Mouse (Mus musculus): ENCODE data around the gene Gm10670.
"Not testable (repeated sequence)": the region's sequence is repeated elsewhere in the genome, so short reads cannot be mapped to it uniquely, and the experiment has no call there.

The Gm10670 gene

DNA sequence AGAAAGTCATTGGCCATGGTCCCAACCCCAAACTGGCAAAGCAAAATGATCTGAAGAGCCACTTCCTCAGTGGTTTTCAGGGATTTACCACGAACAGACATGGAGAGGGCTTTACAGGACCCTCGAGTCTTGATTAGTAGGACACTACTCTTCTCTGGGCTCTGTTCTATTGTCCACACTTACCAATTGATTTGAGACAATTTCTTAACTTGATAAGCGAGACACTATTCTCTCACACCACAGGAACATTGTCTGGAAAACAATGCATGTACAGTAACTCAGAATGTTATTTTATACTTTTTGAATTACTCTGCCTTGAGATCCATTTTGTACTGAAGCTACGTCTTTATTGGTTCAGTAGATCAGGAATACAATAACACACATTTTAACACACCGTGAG lies at the start of gene Gm10670:
Gene Gm10670 (minus strand): TSS at position 101 of the 400 bp plus-strand sequence.
- not testable (repeated sequence) for DNase-seq

DNA sequence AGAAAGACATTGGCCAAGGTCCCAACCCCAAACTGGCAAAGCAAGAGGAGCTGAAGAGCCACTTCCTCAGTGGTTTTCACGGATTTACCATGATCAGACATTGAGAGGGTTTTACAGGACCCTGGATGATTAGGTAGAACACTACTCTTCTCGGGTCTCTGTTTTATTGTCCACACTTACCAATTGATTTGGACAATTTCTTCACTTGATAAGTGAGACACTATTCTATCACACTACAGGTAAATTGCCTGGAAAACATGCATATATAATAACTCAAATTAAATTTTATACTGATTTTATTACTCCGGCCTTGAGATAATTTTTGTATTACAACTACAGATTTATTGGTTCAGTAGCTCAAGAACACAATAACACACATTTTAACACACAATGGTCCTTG lies 35.7 kb upstream of the Gm10670 start, which contains the start of gene Vmn1r103:
Gene Vmn1r103 (minus strand): TSS at position 101 of the 400 bp plus-strand sequence.
- not testable (repeated sequence) for DNase-seq

DNA sequence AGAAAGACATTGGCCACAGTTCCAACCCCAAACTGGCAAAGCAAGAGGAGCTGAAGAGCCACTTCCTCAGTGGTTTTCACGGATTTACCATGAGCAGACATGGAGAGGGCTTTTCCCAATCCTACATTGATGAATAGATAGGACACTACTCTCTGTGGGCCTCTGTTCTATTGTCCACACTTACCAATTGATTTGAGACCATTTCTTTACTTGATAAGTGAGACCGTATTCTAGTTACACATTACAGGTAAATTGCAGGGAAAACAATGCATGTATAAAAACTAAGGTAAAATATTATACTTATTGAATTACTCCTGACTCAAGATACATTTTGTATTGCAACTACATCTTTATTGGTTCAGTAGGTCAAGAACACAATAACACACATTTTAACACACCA lies 32.2 kb downstream of the Gm10670 start, which contains the start of gene Vmn1r101:
Gene Vmn1r101 (minus strand): TSS at position 101 of the 400 bp plus-strand sequence.
- not testable (repeated sequence) for DNase-seq
